Mouse (Mus musculus) embryonic facial prominence, embryonic 12.5 days (tissue): Measurements from ENCODE around the gene Olfr517. TPM values are rescaled to one million over a fixed set of nuclear protein-coding genes. Genes with fewer than 3 reads are reported as not detected.

Experiments
- ATAC-seq: fragments of 200-750 bp; cut with Nextera tagmentation; 2 replicates; pipeline ENCODE4 v1.8.0; 2017; ENCODE audit not compliant: insufficient number of reproducible peaks, insufficient read depth, low FRiP score, low TSS enrichment
- H3K27ac ChIP-seq: fragments of 300-500 bp; sonication (generic); 2 replicates; pipeline ENCODE4 v1.5.1; 2016; ENCODE audit warnings: mild to moderate bottlenecking
- H3K27me3 ChIP-seq: fragments of 300-500 bp; sonication (generic); 2 replicates; pipeline ENCODE4 v1.6.1; 2016; ENCODE audit warnings: mild to moderate bottlenecking, moderate library complexity
- H3K36me3 ChIP-seq: fragments of 300-500 bp; sonication (generic); 2 replicates; pipeline ENCODE4 v1.6.1; 2016; ENCODE audit warnings: mild to moderate bottlenecking
- H3K4me1 ChIP-seq: fragments of 300-500 bp; sonication (generic); 2 replicates; pipeline ENCODE4 v1.6.1; 2016
- H3K4me2 ChIP-seq: fragments of 300-500 bp; sonication (generic); replicated peaks from 2 replicates; pipeline ENCODE4 v1.6.1; 2016; ENCODE audit warnings: mild to moderate bottlenecking, moderate library complexity
- H3K4me3 ChIP-seq: fragments of 300-500 bp; sonication (generic); 2 replicates; pipeline ENCODE4 v1.5.1; 2016; ENCODE audit warnings: mild to moderate bottlenecking
- H3K9ac ChIP-seq: fragments of 300-500 bp; sonication (generic); 2 replicates; pipeline ENCODE4 v1.6.1; 2016; ENCODE audit warnings: mild to moderate bottlenecking, moderate library complexity
- H3K9me3 ChIP-seq: fragments of 300-500 bp; sonication (generic); 2 replicates; pipeline ENCODE4 v1.6.1; 2016; ENCODE audit warnings: mild to moderate bottlenecking, moderate library complexity
- WGBS: fragments of 180-500 bp; shearing (Covaris S2); methylation state at CpG from one replicate; pipeline ENCODE4 v1.1.7; 2016; 5-methylcytosine and 5-hydroxymethylcytosine counted together
- polyA plus RNA-seq: library from polyadenylated mRNA; unstranded; fragments of >200 nt; fragmentation: Nextera tagmentation; extraction: Ambion mirVana; gene quantifications from 2 replicates; pipeline ENCODE4 v1.2.1, GENCODE M21; 2016

The Olfr517 gene
- polyA plus RNA-seq: not detected in 2 replicates

DNA sequence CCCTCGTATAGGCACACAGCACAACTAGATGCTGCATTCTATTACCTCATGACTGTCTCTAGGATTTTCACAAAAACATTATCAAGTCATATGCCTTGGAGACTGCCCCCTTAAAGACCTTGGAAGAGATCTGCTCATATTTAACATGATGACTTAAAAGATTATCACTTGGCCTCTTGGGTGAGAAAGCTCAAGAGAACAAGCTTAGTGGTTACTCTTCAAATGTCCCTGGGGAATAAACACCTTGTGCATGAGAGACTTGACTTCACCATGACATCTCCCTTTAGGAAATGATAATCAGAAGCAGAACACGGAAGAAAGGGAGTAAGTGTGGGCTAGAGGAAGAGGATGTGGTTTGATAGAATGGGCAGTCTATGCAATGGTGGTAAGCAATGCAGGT is at the start of gene Olfr517:
Gene Olfr517, minus strand, starts transcription at position 101 of the 400 bp plus-strand sequence.
- no peak for ATAC-seq
- Histone ChIP-seq H3K27me3 (no peaks in the 10 kb centered on the region), H3K9ac (no peak within 1 kb of the TSS), H3K4me1 (no peaks in the 10 kb centered on the region), H3K27ac (no peak within 1 kb of the TSS), H3K36me3 (no peaks in the 10 kb centered on the region), H3K4me2 (no peak within 1 kb of the TSS), H3K4me3 (no peak within 1 kb of the TSS), H3K9me3 (no peaks in the 10 kb centered on the region)
- WGBS: 58% methylated on average over 2 of the region's 2 CpGs

DNA sequence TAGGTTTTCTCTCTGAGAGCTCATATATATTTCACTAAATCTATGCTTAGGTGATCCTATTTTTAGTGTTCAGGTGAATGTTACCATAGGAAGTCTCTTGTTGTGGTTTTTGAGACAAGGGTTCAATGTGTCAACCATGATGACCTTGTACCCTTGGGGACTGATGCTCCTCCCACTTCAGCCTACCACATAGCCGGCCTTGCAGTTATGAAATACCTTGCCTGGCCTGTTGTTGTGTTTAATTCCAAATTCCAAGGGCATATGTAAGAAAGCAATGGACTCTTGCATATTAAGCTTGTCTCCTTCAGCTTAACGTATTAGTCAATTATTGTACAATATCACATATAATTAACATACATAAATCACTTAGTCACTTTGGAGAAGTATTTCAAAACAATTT is 31.8 kb upstream of the Olfr517 start:
- Histone ChIP-seq H3K27me3 (no peaks in the 10 kb centered on the region), H3K36me3 (no peaks in the 10 kb centered on the region), H3K27ac (no peak overlapping the region), H3K4me3 (no peak overlapping the region), H3K9ac (no peak overlapping the region), H3K9me3 (no peaks in the 10 kb centered on the region), H3K4me2 (no peak overlapping the region), H3K4me1 (no peaks in the 10 kb centered on the region)
- WGBS: 66% methylated on average over 2 of the region's 2 CpGs
- no peak for ATAC-seq

DNA sequence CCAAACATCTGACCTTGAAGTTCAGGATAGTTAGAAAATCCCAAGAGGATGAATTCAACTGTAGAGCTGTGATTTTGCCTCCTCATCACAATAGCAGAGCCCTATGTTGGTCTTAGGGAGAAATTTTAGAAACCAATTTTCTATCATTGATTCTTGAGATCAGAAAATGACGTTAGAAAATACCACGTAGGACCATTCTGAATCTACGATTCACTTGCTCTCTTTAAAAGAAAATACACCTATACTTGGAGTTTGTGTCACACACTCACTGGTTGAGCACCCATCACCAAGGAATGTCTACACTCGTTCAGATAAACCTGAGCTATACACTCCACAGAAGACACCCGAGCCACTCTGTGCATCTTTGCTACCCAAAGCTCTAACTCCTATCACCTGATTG is 22.1 kb upstream of the Olfr517 start, which contains the start of gene Olfr519:
Gene Olfr519, minus strand, starts transcription at position 101 of the 400 bp plus-strand sequence.
- no peak within 1 kb of the TSS for H3K27ac ChIP-seq
- WGBS: 88% methylated on average over 5 of the region's 5 CpGs
- no peaks in the 10 kb centered on the region for H3K36me3 ChIP-seq
- no peak within 1 kb of the TSS for H3K4me2 ChIP-seq
- H3K27me3 ChIP-seq: no peaks in the 10 kb centered on the region
- H3K4me1 ChIP-seq: no peaks in the 10 kb centered on the region
- H3K9ac ChIP-seq: no peak within 1 kb of the TSS
- no peak within 1 kb of the TSS for H3K4me3 ChIP-seq
- H3K9me3 ChIP-seq: no peaks in the 10 kb centered on the region
- no peak for ATAC-seq

DNA sequence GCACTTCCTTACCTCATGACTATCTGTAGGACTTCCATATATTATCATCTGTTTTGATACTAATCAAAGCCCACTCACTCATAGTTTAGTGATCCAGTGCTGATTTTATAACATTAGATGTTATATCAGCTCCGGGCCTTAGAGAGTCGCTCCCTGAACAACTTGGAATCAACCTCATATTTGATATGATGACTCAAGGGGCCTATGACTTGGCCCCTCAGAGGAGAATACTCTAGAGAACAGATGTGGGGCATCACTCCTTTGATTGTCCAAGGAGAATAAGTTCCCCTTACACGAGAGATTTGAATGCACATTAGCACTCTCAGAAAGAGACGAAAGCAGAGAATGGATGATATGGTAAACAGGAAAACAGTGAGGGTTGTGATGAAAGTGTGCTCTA is 12.7 kb upstream of the Olfr517 start, which contains the start of gene Olfr518:
Gene Olfr518, minus strand, starts transcription at position 101 of the 400 bp plus-strand sequence.
- Histone ChIP-seq H3K9me3 (no peaks in the 10 kb centered on the region), H3K9ac (no peak within 1 kb of the TSS), H3K4me3 (no peak within 1 kb of the TSS), H3K4me2 (no peak within 1 kb of the TSS), H3K36me3 (no peaks in the 10 kb centered on the region), H3K27me3 (no peaks in the 10 kb centered on the region), H3K4me1 (no peaks in the 10 kb centered on the region), H3K27ac (no peak within 1 kb of the TSS)
- ATAC-seq: no peak
- 79% methylated on average over 4 of the region's 4 CpGs for WGBS

DNA sequence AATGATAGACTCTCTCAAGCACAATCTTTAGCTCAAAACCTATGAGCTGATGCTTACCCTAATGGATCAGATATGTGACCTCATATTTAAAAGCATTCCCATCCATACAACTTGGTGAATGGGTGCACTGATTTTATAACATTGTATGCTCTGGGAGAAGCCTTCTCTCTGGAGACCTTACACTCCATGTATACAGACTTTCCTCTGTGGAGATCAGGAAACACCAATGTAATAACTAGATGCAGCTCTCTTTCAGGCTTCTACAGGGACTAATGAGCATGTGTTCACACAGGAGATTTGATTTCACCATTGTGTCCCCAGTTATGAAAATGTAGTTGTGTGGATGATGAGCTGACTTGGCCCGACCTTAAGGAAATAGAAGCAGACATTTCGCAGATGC is 21.8 kb downstream of the Olfr517 start, which contains the start of gene Olfr516:
Gene Olfr516, minus strand, starts transcription at position 101 of the 400 bp plus-strand sequence.
- no peak within 1 kb of the TSS for H3K4me3 ChIP-seq
- H3K4me1 ChIP-seq: no peaks in the 10 kb centered on the region
- no peaks in the 10 kb centered on the region for H3K27me3 ChIP-seq
- 88% methylated on average over 2 of the region's 2 CpGs for WGBS
- H3K4me2 ChIP-seq: no peak within 1 kb of the TSS
- ATAC-seq: no peak
- no peaks in the 10 kb centered on the region for H3K9me3 ChIP-seq
- no peaks in the 10 kb centered on the region for H3K36me3 ChIP-seq
- no peak within 1 kb of the TSS for H3K27ac ChIP-seq
- H3K9ac ChIP-seq: no peak within 1 kb of the TSS

DNA sequence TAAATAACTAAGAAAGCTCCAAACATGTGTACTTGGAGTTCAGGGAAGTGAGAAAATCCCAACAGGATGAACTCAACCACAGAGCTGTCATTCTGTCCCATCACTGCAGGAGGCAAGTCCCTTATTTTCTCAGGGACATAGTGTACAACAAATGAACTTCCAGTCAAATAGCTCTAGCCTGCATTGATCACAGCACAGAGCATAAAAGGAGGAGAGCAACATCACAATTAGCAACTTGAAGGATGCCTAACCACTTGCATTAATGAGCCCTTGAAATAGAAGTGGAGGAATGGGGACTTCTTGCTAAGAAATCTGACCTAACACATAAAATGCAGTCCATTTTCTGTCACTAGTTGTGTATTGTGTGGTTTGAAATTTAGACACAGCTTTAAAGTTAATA is 46.3 kb downstream of the Olfr517 start, which contains the start of gene Olfr514:
Gene Olfr514, minus strand, starts transcription at position 101 of the 400 bp plus-strand sequence.
- ATAC-seq: no peak
- Histone ChIP-seq H3K4me2 (no peak within 1 kb of the TSS), H3K9me3 (no peaks in the 10 kb centered on the region), H3K4me3 (no peak within 1 kb of the TSS), H3K9ac (no peak within 1 kb of the TSS), H3K36me3 (no peaks in the 10 kb centered on the region), H3K4me1 (no peaks in the 10 kb centered on the region), H3K27ac (no peak within 1 kb of the TSS), H3K27me3 (no peaks in the 10 kb centered on the region)

Other genes with a start within 250 kb of the Olfr517 start
- gene Olfr508, start 242.4 kb downstream of the Olfr517 start, polyA plus RNA-seq: not detected in 2 replicates
- 0.10 TPM in 1 of 2 replicates, not detected in the other for gene Olfr509, start 220.5 kb downstream of the Olfr517 start, polyA plus RNA-seq
- gene Olfr510, start 206.0 kb downstream of the Olfr517 start, polyA plus RNA-seq: not detected in 2 replicates
- gene Olfr512, start 159.1 kb downstream of the Olfr517 start, polyA plus RNA-seq: not detected in 2 replicates
- not detected in 2 replicates for gene Olfr513, start 121.4 kb downstream of the Olfr517 start, polyA plus RNA-seq
- not detected in 2 replicates for gene Olfr514, start 46.4 kb downstream of the Olfr517 start, polyA plus RNA-seq
- gene Olfr516, start 21.9 kb downstream of the Olfr517 start, polyA plus RNA-seq: not detected in 2 replicates
- not detected in 2 replicates for gene Olfr518, start 12.6 kb upstream of the Olfr517 start, polyA plus RNA-seq
- gene Olfr519, start 22.0 kb upstream of the Olfr517 start, polyA plus RNA-seq: not detected in 2 replicates
- gene Nlrp10, start 57.8 kb upstream of the Olfr517 start, polyA plus RNA-seq: 0.04 and 0.08 TPM in 2 replicates
- gene Eif3f, start 62.0 kb upstream of the Olfr517 start, polyA plus RNA-seq: 93.5 and 97.4 TPM in 2 replicates
- 7.3 and 9.2 TPM in 2 replicates for gene Tub, start 78.0 kb upstream of the Olfr517 start, polyA plus RNA-seq
- 5.3 and 6.4 TPM in 2 replicates for gene Ric3, start 211.0 kb upstream of the Olfr517 start, polyA plus RNA-seq